Mouse (Mus musculus) T-cell, adult 2 months (primary cell): ENCODE data around the gene Pex14.

Experiments used
- DNase-seq: peaks from one replicate; pipeline ENCODE4 v3.0.0; 2022; ENCODE audit warnings: low spot score

Gene Pex14

GRCm38 (mm10) chr4:149057470-149057869 lies 42.2 kb downstream of the Pex14 start:
- DNase-seq, result no peak

GRCm38 (mm10) chr4:149056957-149057356 lies 42.7 kb downstream of the Pex14 start:
- no peak for DNase-seq

- no peak for DNase-seq
These were observed 43.8 kb downstream of the Pex14 start for GRCm38 (mm10) chr4:149055847-149056246.

- no peak for DNase-seq
These were observed 50.1 kb downstream of the Pex14 start for GRCm38 (mm10) chr4:149049351-149050159.

- DNase-seq, result no peak
These were observed 50.9 kb downstream of the Pex14 start for GRCm38 (mm10) chr4:149048625-149049228.

- no peak for DNase-seq
These were observed 52.3 kb downstream of the Pex14 start for GRCm38 (mm10) chr4:149047360-149047759.

- no peak for DNase-seq
These were observed 53.8 kb downstream of the Pex14 start for GRCm38 (mm10) chr4:149045885-149046284.

GRCm38 (mm10) chr4:149040289-149040688 lies 59.4 kb downstream of the Pex14 start:
- no peak for DNase-seq

- no peak for DNase-seq
These were observed 62.0 kb downstream of the Pex14 start for GRCm38 (mm10) chr4:149037706-149038105.

- DNase-seq, result no peak
These were observed 63.1 kb downstream of the Pex14 start for GRCm38 (mm10) chr4:149036592-149036991.

- DNase-seq, result no peak
These were observed 68.2 kb downstream of the Pex14 start for GRCm38 (mm10) chr4:149031507-149031906.

GRCm38 (mm10) chr4:149027571-149027970 lies 72.1 kb downstream of the Pex14 start:
- no peak for DNase-seq

GRCm38 (mm10) chr4:149025242-149025641 lies 74.4 kb downstream of the Pex14 start:
- no peak for DNase-seq

- no peak for DNase-seq
These were observed 78.7 kb downstream of the Pex14 start for GRCm38 (mm10) chr4:149021021-149021420.

- DNase-seq, result no peak
These were observed 80.2 kb downstream of the Pex14 start for GRCm38 (mm10) chr4:149019456-149019855.

- no peak for DNase-seq
These were observed 92.9 kb downstream of the Pex14 start for GRCm38 (mm10) chr4:149006756-149007155.

- no peak for DNase-seq
These were observed 93.6 kb downstream of the Pex14 start for GRCm38 (mm10) chr4:149006107-149006506.

- DNase-seq, result no peak
These were observed 97.1 kb downstream of the Pex14 start for GRCm38 (mm10) chr4:149002441-149003093.

GRCm38 (mm10) chr4:149001515-149001914 lies 98.2 kb downstream of the Pex14 start:
- no peak for DNase-seq

- DNase-seq, result no peak
These were observed 98.9 kb downstream of the Pex14 start for GRCm38 (mm10) chr4:149000746-149001145.

- DNase-seq, result no peak
These were observed 105.7 kb downstream of the Pex14 start for GRCm38 (mm10) chr4:148993948-148994347.

GRCm38 (mm10) chr4:148990038-148990437 lies 109.6 kb downstream of the Pex14 start:
- no peak for DNase-seq
